Mouse (Mus musculus) hindbrain, embryonic 16.5 days (tissue): ENCODE measurements around the gene Acot11. TPM values are rescaled to one million over a fixed set of nuclear protein-coding genes. Genes with fewer than 3 reads are reported as not detected.

Source experiments
- ATAC-seq: fragments of 200-750 bp; cut with Nextera tagmentation; 2 replicates; pipeline ENCODE4 v1.8.0; 2017; ENCODE audit warnings: moderate TSS enrichment, moderate library complexity
- H3K27ac ChIP-seq: fragments of 300-500 bp; sonication (generic); 2 replicates; pipeline ENCODE4 v1.5.1; 2014; ENCODE audit warnings: low read depth, mild to moderate bottlenecking, control low read depth, low read length, moderate library complexity
- H3K27me3 ChIP-seq: fragments of 300-500 bp; sonication (generic); replicated peaks from 2 replicates; pipeline ENCODE4 v1.6.1; 2014; ENCODE audit warnings: low read length; ENCODE audit not compliant: control insufficient read depth, insufficient read depth
- H3K36me3 ChIP-seq: fragments of 300-500 bp; sonication (generic); 2 replicates; pipeline ENCODE4 v1.6.1; 2014; ENCODE audit warnings: mild to moderate bottlenecking, low read length, moderate library complexity, mixed read lengths; ENCODE audit not compliant: control insufficient read depth, insufficient read depth
- H3K4me1 ChIP-seq: fragments of 300-500 bp; sonication (generic); 2 replicates; pipeline ENCODE4 v1.6.1; 2014; ENCODE audit warnings: low read depth, low read length; ENCODE audit not compliant: control insufficient read depth, insufficient read depth
- H3K4me2 ChIP-seq: fragments of 300-500 bp; sonication (generic); 2 replicates; pipeline ENCODE4 v1.6.1; 2014; ENCODE audit warnings: mild to moderate bottlenecking, low read length, control low read depth, moderate library complexity
- H3K4me3 ChIP-seq: fragments of 300-500 bp; sonication (generic); 2 replicates; pipeline ENCODE4 v1.5.1; 2014; ENCODE audit warnings: mild to moderate bottlenecking, low read length, control low read depth, moderate library complexity
- H3K9ac ChIP-seq: fragments of 300-500 bp; sonication (generic); 2 replicates; pipeline ENCODE4 v1.6.1; 2014; ENCODE audit warnings: low read depth, mild to moderate bottlenecking, control low read depth, low read length, moderate library complexity
- H3K9me3 ChIP-seq: fragments of 300-500 bp; sonication (generic); 2 replicates; pipeline ENCODE4 v1.6.1; 2014; ENCODE audit warnings: mild to moderate bottlenecking, low read length, moderate library complexity; ENCODE audit not compliant: control insufficient read depth
- WGBS: fragments of 180-500 bp; shearing (Covaris S2); extraction: QIAGEN DNeasy Blood & Tissue Kit; methylation state at CpG from one replicate; pipeline ENCODE4 v1.1.7; 2014; 5-methylcytosine and 5-hydroxymethylcytosine counted together
- polyA plus RNA-seq: library from polyadenylated mRNA; unstranded; fragments of >200 nt; fragmentation: Nextera tagmentation; extraction: Ambion mirVana; gene quantifications from 2 replicates; pipeline ENCODE4 v1.2.1, GENCODE M21; 2015

The Acot11 gene
- polyA plus RNA-seq = 2.7 and 3.2 TPM in 2 replicates

DNA sequence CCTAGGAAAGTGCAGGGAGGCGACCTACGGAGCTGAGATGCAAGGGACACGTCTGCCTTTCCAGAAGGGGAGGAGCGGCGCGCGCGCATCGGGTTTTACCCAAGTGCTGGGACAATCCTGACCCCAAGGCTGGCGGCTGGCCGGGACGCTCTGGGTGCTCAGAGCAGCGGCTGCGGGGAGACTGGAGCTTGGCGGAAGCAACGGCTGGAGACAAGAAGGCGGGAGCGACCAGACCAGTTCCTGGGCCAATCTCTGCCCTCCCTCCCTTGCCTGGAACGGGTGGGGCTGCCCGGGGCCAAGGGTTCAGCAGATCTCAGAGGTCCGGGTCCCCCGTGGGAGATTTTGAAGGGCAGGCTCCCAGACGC, at the start of gene Acot11:
Acot11 (minus strand) TSS at position 89 of the 365 bp plus-strand sequence.
- Histone ChIP-seq H3K9me3 (no peaks in the 10 kb centered on the region), H3K36me3 (no peaks in the 10 kb centered on the region), H3K4me1 (peaks cover 7% of the 10 kb centered on the region; the same call in 1 of the 2 replicates), H3K4me2 (peak within 1 kb of the TSS; percentile 48), H3K27me3 (peaks cover 6% of the 10 kb centered on the region; the same call in 1 of the 2 replicates), H3K9ac (peak within 1 kb of the TSS; percentile 42), H3K27ac (no peak within 1 kb of the TSS), H3K4me3 (peak within 1 kb of the TSS; percentile 14; the same call in 1 of the 2 replicates)
- 7% methylated on average over 23 of the region's 23 CpGs for WGBS
- no peak for ATAC-seq

DNA sequence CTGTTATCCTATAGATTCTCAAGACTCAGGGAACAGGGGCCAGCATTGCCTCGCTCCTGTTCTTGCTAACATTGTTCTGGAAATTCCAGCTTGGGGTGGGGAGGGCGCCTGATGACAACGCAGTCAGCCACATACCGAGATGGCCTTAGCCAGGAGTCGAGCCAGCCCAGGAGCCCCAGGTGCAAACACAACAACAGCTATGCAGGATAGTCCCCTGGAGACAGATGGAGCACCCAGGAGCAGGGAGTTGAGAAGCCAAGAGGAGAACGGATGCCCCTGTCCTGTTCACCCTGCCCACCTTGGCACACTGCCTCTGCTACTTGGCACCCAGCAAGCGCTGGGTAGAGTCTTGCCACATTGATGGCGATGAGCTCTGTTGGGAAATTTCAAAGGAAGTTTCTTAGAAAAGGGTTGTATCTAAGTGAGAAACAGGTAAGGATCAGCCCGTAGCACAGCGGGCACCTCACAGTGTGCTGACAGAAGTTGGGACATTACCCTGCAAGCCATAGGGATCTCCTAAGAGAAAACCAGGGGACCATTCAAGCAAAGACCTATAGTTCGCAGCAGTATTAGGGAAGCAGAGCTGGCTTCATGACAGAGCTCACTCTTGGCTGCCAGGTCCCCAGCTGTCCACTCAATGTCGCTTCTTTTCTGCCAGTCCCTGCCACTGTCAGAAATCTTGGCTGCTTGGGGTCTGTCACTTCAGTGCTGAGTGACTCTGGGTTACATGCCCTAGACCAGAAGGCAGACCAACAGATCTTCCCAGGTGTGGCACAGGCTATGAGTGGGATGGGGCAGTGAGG, 43.7 kb upstream of the Acot11 start:
- 42% methylated on average over 12 of the region's 12 CpGs for WGBS
- ATAC-seq = peak; percentile 77
- Histone ChIP-seq H3K36me3 (no peaks in the 10 kb centered on the region), H3K4me3 (no peak overlapping the region), H3K9me3 (no peaks in the 10 kb centered on the region), H3K27me3 (no peaks in the 10 kb centered on the region), H3K4me1 (peaks cover 13% of the 10 kb centered on the region), H3K4me2 (peak overlapping the region; percentile 11), H3K9ac (no peak overlapping the region), H3K27ac (peak overlapping the region; percentile 37; the same call in 1 of the 2 replicates)

DNA sequence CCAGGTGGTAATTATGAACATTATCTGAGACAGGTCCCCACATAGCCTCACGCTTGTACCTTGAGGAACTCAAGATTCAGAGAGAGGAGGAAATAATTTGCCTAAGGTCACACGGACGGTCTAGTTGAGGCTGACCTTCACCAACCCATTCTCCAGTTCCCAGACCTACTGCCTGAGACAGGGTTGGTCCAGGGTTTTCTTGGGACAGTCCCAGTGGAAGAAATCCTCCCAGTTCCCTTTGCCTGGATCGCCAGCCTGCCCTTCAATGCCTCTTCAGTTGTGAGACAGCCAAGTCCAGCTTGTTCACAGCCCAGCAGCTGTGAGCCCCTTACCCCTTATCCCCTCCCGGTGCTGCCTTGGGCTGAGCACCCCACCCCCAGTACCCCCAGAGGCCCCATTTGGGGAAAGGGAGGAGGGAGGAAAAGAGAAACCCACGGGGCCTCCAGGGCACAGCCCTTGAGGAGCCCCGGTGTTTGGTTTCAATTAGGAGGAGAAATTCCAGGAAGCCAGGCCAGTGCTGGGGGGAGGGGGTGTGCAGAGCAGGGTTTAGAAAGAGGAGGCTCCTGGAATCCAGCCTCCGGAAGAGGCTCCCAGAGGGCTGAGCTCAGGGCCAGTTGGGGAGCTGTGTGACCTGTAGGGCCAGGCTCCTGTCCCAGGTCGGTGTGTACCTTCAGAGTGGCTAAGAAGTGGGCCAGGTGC, 42.9 kb upstream of the Acot11 start:
- Histone ChIP-seq H3K9ac (no peak overlapping the region), H3K27me3 (no peaks in the 10 kb centered on the region), H3K4me1 (peaks cover 13% of the 10 kb centered on the region), H3K36me3 (no peaks in the 10 kb centered on the region), H3K4me2 (peak overlapping the region; percentile 11), H3K27ac (peak overlapping the region; percentile 37; the same call in 1 of the 2 replicates), H3K4me3 (no peak overlapping the region), H3K9me3 (no peaks in the 10 kb centered on the region)
- WGBS = 20% methylated on average over 9 of the region's 9 CpGs
- ATAC-seq = peak; percentile 68

- 48% methylated on average over 8 of the region's 8 CpGs for WGBS
- no peak for ATAC-seq
- Histone ChIP-seq H3K4me3 (no peak overlapping the region), H3K9ac (no peak overlapping the region), H3K27ac (no peak overlapping the region), H3K27me3 (no peaks in the 10 kb centered on the region), H3K4me2 (no peak overlapping the region), H3K9me3 (no peaks in the 10 kb centered on the region), H3K36me3 (no peaks in the 10 kb centered on the region), H3K4me1 (peaks cover 27% of the 10 kb centered on the region)
These were observed 37.8 kb upstream of the Acot11 start for GRCm38 (mm10) chr4:106842561-106842960.

- Histone ChIP-seq H3K27me3 (no peaks in the 10 kb centered on the region), H3K9me3 (no peaks in the 10 kb centered on the region), H3K4me1 (peaks cover 32% of the 10 kb centered on the region), H3K4me3 (no peak overlapping the region), H3K9ac (peak overlapping the region; percentile 11; the same call in 1 of the 2 replicates), H3K27ac (no peak overlapping the region), H3K4me2 (no peak overlapping the region), H3K36me3 (no peaks in the 10 kb centered on the region)
- ATAC-seq = no peak
- WGBS = 65% methylated on average over 7 of the region's 7 CpGs
These were observed 37.1 kb upstream of the Acot11 start for GRCm38 (mm10) chr4:106841856-106842255.

DNA sequence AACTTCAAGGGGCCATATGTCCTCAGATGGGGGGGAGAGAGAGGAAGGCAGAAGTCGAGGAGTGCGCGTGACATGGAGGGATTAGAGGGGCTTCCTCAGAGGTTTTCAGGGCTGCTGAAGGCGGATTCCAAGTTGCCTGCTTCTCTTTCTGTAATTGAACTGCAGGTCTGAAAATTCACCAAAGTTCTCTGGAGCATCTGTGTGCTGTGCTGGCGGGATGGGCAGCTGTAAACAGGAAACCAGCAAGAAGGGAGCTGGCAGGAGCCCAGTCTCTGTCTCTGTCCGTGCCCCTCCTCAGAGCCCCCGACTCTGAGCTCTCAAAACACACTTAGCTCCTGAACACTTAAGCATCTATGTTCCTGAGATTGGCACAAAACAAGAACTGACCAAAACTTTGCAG, 36.5 kb upstream of the Acot11 start:
- ATAC-seq = no peak
- H3K4me3 ChIP-seq = no peak overlapping the region
- H3K9ac ChIP-seq = peak overlapping the region; percentile 84; the same call in 1 of the 2 replicates
- peak overlapping the region; percentile 100 for H3K4me2 ChIP-seq
- no peaks in the 10 kb centered on the region for H3K9me3 ChIP-seq
- no peaks in the 10 kb centered on the region for H3K27me3 ChIP-seq
- H3K4me1 ChIP-seq = peaks cover 32% of the 10 kb centered on the region
- no peaks in the 10 kb centered on the region for H3K36me3 ChIP-seq
- WGBS = 11% methylated on average over 7 of the region's 7 CpGs
- no peak overlapping the region for H3K27ac ChIP-seq

GRCm38 (mm10) chr4:106840651-106841145, 35.9 kb upstream of the Acot11 start:
- Histone ChIP-seq H3K9ac (peak overlapping the region; percentile 84), H3K9me3 (no peaks in the 10 kb centered on the region), H3K4me3 (peak overlapping the region; percentile 59), H3K27me3 (no peaks in the 10 kb centered on the region), H3K4me1 (peaks cover 32% of the 10 kb centered on the region), H3K36me3 (no peaks in the 10 kb centered on the region), H3K4me2 (peak overlapping the region; percentile 100), H3K27ac (peak overlapping the region; percentile 98)
- WGBS = 13% methylated on average over 6 of the region's 6 CpGs
- ATAC-seq = no peak

GRCm38 (mm10) chr4:106839964-106840611, 35.3 kb upstream of the Acot11 start:
- ATAC-seq = peak; percentile 65
- H3K4me2 ChIP-seq = peak overlapping the region; percentile 100
- peak overlapping the region; percentile 98 for H3K27ac ChIP-seq
- no peaks in the 10 kb centered on the region for H3K36me3 ChIP-seq
- no peaks in the 10 kb centered on the region for H3K27me3 ChIP-seq
- 2% methylated on average over 27 of the region's 51 CpGs for WGBS
- no peaks in the 10 kb centered on the region for H3K9me3 ChIP-seq
- peak overlapping the region; percentile 84 for H3K9ac ChIP-seq
- peaks cover 32% of the 10 kb centered on the region for H3K4me1 ChIP-seq
- H3K4me3 ChIP-seq = peak overlapping the region; percentile 59
